Mouse (Mus musculus): ENCODE measurements around the gene Mdh2.

Mdh2 gene

DNA sequence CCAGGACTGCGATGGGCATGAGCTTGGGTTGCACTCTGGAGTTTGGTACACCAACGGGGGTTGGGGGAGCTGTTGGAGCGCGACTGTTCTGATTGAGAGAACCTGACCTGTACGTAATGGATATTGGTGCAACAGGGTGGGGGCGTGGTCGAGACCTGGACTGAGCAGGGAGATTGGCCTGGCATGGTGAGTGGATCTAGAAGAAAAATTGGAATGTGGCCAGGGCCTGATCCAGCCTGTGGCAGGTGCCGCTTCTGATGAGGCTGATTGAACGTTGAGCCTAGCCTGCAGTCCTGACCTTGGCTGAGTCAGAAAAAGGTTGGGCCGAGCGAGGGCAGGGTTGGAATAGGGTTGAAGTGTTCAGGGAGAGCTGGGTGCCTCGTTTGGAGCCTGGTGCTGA is 57.7 kb downstream of the Mdh2 start:
- no peak for DNase-seq (ENCODE audit: low spot score)

All from spleen, adult 12 weeks (tissue).